Mouse (Mus musculus) hindbrain, embryonic 11.5 days (tissue): ENCODE results near the gene Fgfrl1. TPM values are rescaled to one million over a fixed set of nuclear protein-coding genes. Genes with fewer than 3 reads are reported as not detected.
"Not testable (repeated sequence)": the region's sequence is repeated elsewhere in the genome, so short reads cannot be mapped to it uniquely, and the experiment has no call there.

Experiments
- ATAC-seq: fragments of 200-750 bp; cut with Nextera tagmentation; 2 replicates; pipeline ENCODE4 v1.8.0; 2017; ENCODE audit warnings: mild to moderate bottlenecking, moderate TSS enrichment, moderate library complexity; ENCODE audit not compliant: low FRiP score
- DNase-seq: peaks from one replicate; pipeline ENCODE4 v3.0.0-alpha.2; 2015; ENCODE audit warnings: low spot score
- H3K27ac ChIP-seq: fragments of 300-500 bp; sonication (generic); 2 replicates; pipeline ENCODE4 v1.5.1; 2014; ENCODE audit warnings: mild to moderate bottlenecking, low read depth, low read length
- H3K27me3 ChIP-seq: fragments of 300-500 bp; sonication (generic); 2 replicates; pipeline ENCODE4 v1.6.1; 2014; ENCODE audit warnings: mild to moderate bottlenecking, low read length, moderate library complexity, mixed read lengths; ENCODE audit not compliant: control insufficient read depth, insufficient read depth
- H3K36me3 ChIP-seq: fragments of 300-500 bp; sonication (generic); 2 replicates; pipeline ENCODE4 v1.6.1; 2014; ENCODE audit warnings: mild to moderate bottlenecking, low read length, moderate library complexity, mixed read lengths; ENCODE audit not compliant: control insufficient read depth, insufficient read depth
- H3K4me1 ChIP-seq: fragments of 300-500 bp; sonication (generic); replicated peaks from 2 replicates; pipeline ENCODE4 v1.6.1; 2014; ENCODE audit warnings: low read length, mixed read lengths; ENCODE audit not compliant: control insufficient read depth, insufficient read depth
- H3K4me2 ChIP-seq: fragments of 300-500 bp; sonication (generic); replicated peaks from 2 replicates; pipeline ENCODE4 v1.6.1; 2014; ENCODE audit warnings: mild to moderate bottlenecking, low read depth, low read length
- H3K4me3 ChIP-seq: fragments of 300-500 bp; sonication (generic); 2 replicates; pipeline ENCODE4 v1.5.1; 2014; ENCODE audit warnings: low read depth, low read length
- H3K9ac ChIP-seq: fragments of 300-500 bp; sonication (generic); 2 replicates; pipeline ENCODE4 v1.6.1; 2014; ENCODE audit warnings: low read depth, low read length
- H3K9me3 ChIP-seq: fragments of 300-500 bp; sonication (generic); 2 replicates; pipeline ENCODE4 v1.6.1; 2016; ENCODE audit warnings: low read length; ENCODE audit not compliant: control insufficient read depth
- WGBS: fragments of 180-500 bp; shearing (Covaris S2); extraction: QIAGEN DNeasy Blood & Tissue Kit; methylation state at CpG from one replicate; pipeline ENCODE4 v1.1.7; 2014; 5-methylcytosine and 5-hydroxymethylcytosine counted together
- polyA plus RNA-seq: library from polyadenylated mRNA; unstranded; fragments of >200 nt; fragmentation: Nextera tagmentation; extraction: Ambion mirVana; gene quantifications from 2 replicates; pipeline ENCODE4 v1.2.1, GENCODE M21; 2014

Fgfrl1 gene
- polyA plus RNA-seq, 1 experiment from 2014 or later: 11.9 TPM

GRCm38 (mm10) chr5:108742596-108742995 is 50.4 kb downstream of the Fgfrl1 start:
- Histone ChIP-seq H3K4me2 (no peak overlapping the region), H3K27ac (no peak overlapping the region), H3K9ac (no peak overlapping the region), H3K4me1 (no peaks in the 10 kb centered on the region), H3K9me3 (no peaks in the 10 kb centered on the region), H3K36me3 (no peaks in the 10 kb centered on the region), H3K27me3 (no peaks in the 10 kb centered on the region), H3K4me3 (no peak overlapping the region)
- WGBS: 72% methylated on average over 2 of the region's 2 CpGs
- DNase-seq: no peak
- ATAC-seq: no peak

- Histone ChIP-seq H3K4me2 (no peak overlapping the region), H3K27me3 (no peaks in the 10 kb centered on the region), H3K9me3 (no peaks in the 10 kb centered on the region), H3K4me3 (no peak overlapping the region), H3K4me1 (no peaks in the 10 kb centered on the region), H3K9ac (no peak overlapping the region), H3K36me3 (no peaks in the 10 kb centered on the region), H3K27ac (no peak overlapping the region)
- WGBS: 66% methylated on average over 2 of the region's 2 CpGs
- DNase-seq (no peak), ATAC-seq (no peak)
These were observed 51.7 kb downstream of the Fgfrl1 start for GRCm38 (mm10) chr5:108743856-108744255.

DNA sequence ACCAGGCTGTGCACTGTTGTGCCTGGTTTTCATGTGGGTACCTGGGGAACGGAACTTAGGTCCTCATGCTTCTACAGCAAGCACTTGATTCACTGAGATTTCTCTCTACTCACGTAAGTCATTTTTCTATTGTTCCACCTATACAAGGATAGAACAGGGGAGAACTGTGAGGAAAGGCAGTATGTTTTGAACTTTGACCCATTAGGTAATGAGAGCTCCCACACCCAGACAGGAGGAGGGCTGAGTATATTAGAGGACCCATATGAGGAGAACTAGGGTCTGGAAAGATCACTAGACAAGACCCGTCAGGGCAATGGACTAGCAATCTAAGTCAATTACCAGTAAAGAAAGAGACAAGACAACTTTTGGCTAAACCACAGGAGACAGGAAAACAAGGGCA is 52.4 kb downstream of the Fgfrl1 start:
- Histone ChIP-seq H3K27ac (no peak overlapping the region), H3K4me1 (no peaks in the 10 kb centered on the region), H3K4me3 (no peak overlapping the region), H3K4me2 (no peak overlapping the region), H3K9ac (no peak overlapping the region), H3K36me3 (no peaks in the 10 kb centered on the region), H3K27me3 (no peaks in the 10 kb centered on the region), H3K9me3 (no peaks in the 10 kb centered on the region)
- no peak for DNase-seq
- no peak for ATAC-seq
- WGBS: 82% methylated on average over 3 of the region's 3 CpGs

GRCm38 (mm10) chr5:108750328-108751210 is 58.4 kb downstream of the Fgfrl1 start:
- Histone ChIP-seq H3K4me2 (no peak overlapping the region), H3K27ac (no peak overlapping the region), H3K36me3 (no peaks in the 10 kb centered on the region), H3K4me1 (no peaks in the 10 kb centered on the region), H3K9ac (no peak overlapping the region), H3K27me3 (no peaks in the 10 kb centered on the region), H3K4me3 (no peak overlapping the region), H3K9me3 (no peaks in the 10 kb centered on the region)
- WGBS: 79% methylated on average over 5 of the region's 5 CpGs
- no peak for DNase-seq
- ATAC-seq: no peak

GRCm38 (mm10) chr5:108751258-108751657 is 59.1 kb downstream of the Fgfrl1 start:
- not testable (repeated sequence) for H3K36me3 ChIP-seq, H3K4me1 ChIP-seq, H3K27ac ChIP-seq, H3K9ac ChIP-seq, H3K9me3 ChIP-seq, H3K4me3 ChIP-seq, DNase-seq, H3K27me3 ChIP-seq, H3K4me2 ChIP-seq, ATAC-seq
- WGBS: 81% methylated on average over 4 of the region's 4 CpGs

Other genes starting within 250 kb of the Fgfrl1 start
- gene Mfsd7a, start 243.5 kb upstream of the Fgfrl1 start, polyA plus RNA-seq: not detected in 2 replicates
- gene Pcgf3, start 231.2 kb upstream of the Fgfrl1 start, polyA plus RNA-seq: 31.8 and 33.1 TPM in 2 replicates
- 13.7 and 15.2 TPM in 2 replicates for gene Cplx1, start 142.4 kb upstream of the Fgfrl1 start, polyA plus RNA-seq
- 40.8 and 45.7 TPM in 2 replicates for gene Gak, start 62.6 kb upstream of the Fgfrl1 start, polyA plus RNA-seq
- 20.4 and 22.3 TPM in 2 replicates for gene Tmem175, start 62.6 kb upstream of the Fgfrl1 start, polyA plus RNA-seq
- 8.7 and 9.4 TPM in 2 replicates for gene Idua, start 32.1 kb upstream of the Fgfrl1 start, polyA plus RNA-seq
- 8.2 and 9.5 TPM in 2 replicates for gene Dgkq, start 22.7 kb upstream of the Fgfrl1 start, polyA plus RNA-seq
- gene Slc26a1, start 16.8 kb upstream of the Fgfrl1 start, polyA plus RNA-seq: 0.48 and 0.91 TPM in 2 replicates
- 1.1 and 1.4 TPM in 2 replicates for gene Rnf212, start 82.6 kb downstream of the Fgfrl1 start, polyA plus RNA-seq
- gene Tmed11, start 103.0 kb downstream of the Fgfrl1 start, polyA plus RNA-seq: not detected in 2 replicates
- gene Vmn2r8, start 116.5 kb downstream of the Fgfrl1 start, polyA plus RNA-seq: not detected in 2 replicates
- not detected in 2 replicates for gene Vmn2r9, start 160.2 kb downstream of the Fgfrl1 start, polyA plus RNA-seq